Mouse (Mus musculus) embryonic fibroblast, embryonic 13.5 days (primary cell): ENCODE results near the gene Sult6b2.

ENCODE experiments used
- CTCF ChIP-seq: IDR thresholded peaks from 2 replicates; pipeline ENCODE4 v1.5.1; 2011; ENCODE audit warnings: mild to moderate bottlenecking, control low read depth, low read length, moderate library complexity, borderline replicate concordance; ENCODE audit not compliant: insufficient read depth
- POLR2A ChIP-seq: IDR thresholded peaks from 2 replicates; pipeline ENCODE4 v1.6.1; 2011; ENCODE audit warnings: low read depth, mild to moderate bottlenecking, control low read depth, low read length, moderate library complexity

DNA sequence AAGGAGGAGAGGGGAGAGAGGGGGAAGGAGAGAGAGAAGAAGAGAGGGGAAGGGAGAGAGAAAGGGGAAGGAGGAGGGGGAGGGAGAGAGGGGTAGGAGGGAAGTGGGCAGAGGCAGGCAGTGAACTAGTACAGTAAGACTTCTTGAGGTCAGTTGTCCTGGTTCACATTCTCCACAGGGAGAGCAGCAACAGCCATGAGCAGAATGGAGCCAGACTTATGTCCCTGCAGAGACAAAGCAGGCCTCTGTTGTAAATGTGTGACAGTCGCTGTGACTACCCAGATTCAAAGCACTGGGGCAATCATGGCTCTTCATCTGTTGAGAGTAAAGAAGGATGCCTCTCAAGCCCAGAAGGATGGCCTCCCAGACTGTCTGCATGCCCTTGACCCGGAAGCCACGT lies 27.4 kb upstream of the Sult6b2 start:
- no peak for TF ChIP-seq CTCF
- no peak for TF ChIP-seq POLR2A
